Mouse (Mus musculus) forebrain, embryonic 13.5 days (tissue): ENCODE data around the gene Marc2. TPM values are rescaled to one million over a fixed set of nuclear protein-coding genes. Genes with fewer than 3 reads are reported as not detected.

ENCODE experiments used
- ATAC-seq: fragments of 200-750 bp; cut with Nextera tagmentation; 2 replicates; pipeline ENCODE4 v1.8.0; 2017
- H3K27ac ChIP-seq: fragments of 300-500 bp; sonication (generic); 2 replicates; pipeline ENCODE4 v1.5.1; 2015; ENCODE audit warnings: inconsistent platforms, mild to moderate bottlenecking, moderate library complexity
- H3K27me3 ChIP-seq: fragments of 300-500 bp; sonication (generic); 2 replicates; pipeline ENCODE4 v1.6.1; 2015; ENCODE audit warnings: mild to moderate bottlenecking, inconsistent platforms
- H3K36me3 ChIP-seq: fragments of 300-500 bp; sonication (generic); 2 replicates; pipeline ENCODE4 v1.6.1; 2015; ENCODE audit warnings: mild to moderate bottlenecking, inconsistent platforms; ENCODE audit not compliant: poor library complexity, severe bottlenecking
- H3K4me1 ChIP-seq: fragments of 300-500 bp; sonication (generic); 2 replicates; pipeline ENCODE4 v1.6.1; 2015; ENCODE audit warnings: inconsistent platforms
- H3K4me2 ChIP-seq: fragments of 300-500 bp; sonication (generic); 2 replicates; pipeline ENCODE4 v1.6.1; 2015; ENCODE audit warnings: inconsistent platforms, mild to moderate bottlenecking, moderate library complexity
- H3K4me3 ChIP-seq: fragments of 300-500 bp; sonication (generic); 2 replicates; pipeline ENCODE4 v1.5.1; 2015; ENCODE audit warnings: mild to moderate bottlenecking, inconsistent platforms
- H3K9ac ChIP-seq: fragments of 300-500 bp; sonication (generic); 2 replicates; pipeline ENCODE4 v1.6.1; 2015; ENCODE audit warnings: mild to moderate bottlenecking, inconsistent platforms
- H3K9me3 ChIP-seq: fragments of 300-500 bp; sonication (generic); replicated peaks from 2 replicates; pipeline ENCODE4 v1.6.1; 2016; ENCODE audit warnings: inconsistent platforms
- WGBS: fragments of 180-500 bp; shearing (Covaris S2); methylation state at CpG from one replicate; pipeline ENCODE4 v1.1.7; 2015; 5-methylcytosine and 5-hydroxymethylcytosine counted together
- polyA plus RNA-seq: library from polyadenylated mRNA; unstranded; fragments of >200 nt; fragmentation: Nextera tagmentation; extraction: Ambion mirVana; gene quantifications from 2 replicates; pipeline ENCODE4 v1.2.1, GENCODE M21; 2015

The Marc2 gene
- polyA plus RNA-seq, 1 experiment from 2014 or later, result 103 TPM

GRCm38 (mm10) chr1:184851741-184852618 lies 5.7 kb upstream of the Marc2 start:
- Histone ChIP-seq H3K9ac (no peak overlapping the region), H3K4me1 (peaks cover 6% of the 10 kb centered on the region; the same call in 1 of the 2 replicates), H3K27me3 (peaks cover 39% of the 10 kb centered on the region; the same call in 1 of the 2 replicates), H3K27ac (no peak overlapping the region), H3K4me3 (peak overlapping the region; percentile 14; the same call in 1 of the 2 replicates), H3K9me3 (no peaks in the 10 kb centered on the region), H3K4me2 (peak overlapping the region; percentile 54), H3K36me3 (no peaks in the 10 kb centered on the region)
- WGBS, result 20% methylated on average over 31 of the region's 31 CpGs
- ATAC-seq, result peak; percentile 95

- Histone ChIP-seq H3K9me3 (no peaks in the 10 kb centered on the region), H3K27ac (no peak overlapping the region), H3K9ac (no peak overlapping the region), H3K27me3 (peaks cover 46% of the 10 kb centered on the region; the same call in 1 of the 2 replicates), H3K4me2 (no peak overlapping the region), H3K4me1 (peaks cover 10% of the 10 kb centered on the region), H3K4me3 (no peak overlapping the region), H3K36me3 (no peaks in the 10 kb centered on the region)
- ATAC-seq, result no peak
- WGBS, result 48% methylated on average over 7 of the region's 7 CpGs
Observed at GRCm38 (mm10) chr1:184851166-184851565, 4.9 kb upstream of the Marc2 start.

DNA sequence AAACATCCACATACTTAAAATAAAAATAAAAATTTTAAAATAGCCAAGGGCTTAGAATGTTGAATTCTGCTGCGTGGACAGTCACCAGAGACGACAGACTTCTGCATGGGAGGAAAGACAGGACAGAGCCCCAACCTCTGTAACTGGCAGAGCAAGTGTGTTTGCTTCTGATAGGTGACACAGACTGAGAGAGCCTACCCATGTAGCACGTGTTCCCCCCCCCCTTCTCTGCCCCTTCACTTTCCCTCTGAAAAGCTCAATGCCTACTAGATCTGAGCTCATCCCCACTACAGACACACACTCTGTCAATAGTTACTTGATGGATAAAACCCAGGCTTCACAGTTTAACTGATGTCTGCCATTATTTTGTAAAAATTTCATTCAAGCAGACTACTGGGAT lies 722 bp upstream of the Marc2 start:
- H3K9me3 ChIP-seq, result no peaks in the 10 kb centered on the region
- no peak overlapping the region for H3K9ac ChIP-seq
- peaks cover 29% of the 10 kb centered on the region for H3K4me1 ChIP-seq
- H3K27me3 ChIP-seq, result peaks cover 44% of the 10 kb centered on the region; the same call in 1 of the 2 replicates
- no peaks in the 10 kb centered on the region for H3K36me3 ChIP-seq
- H3K27ac ChIP-seq, result no peak overlapping the region
- ATAC-seq, result no peak
- WGBS, result 56% methylated on average over 3 of the region's 3 CpGs
- no peak overlapping the region for H3K4me3 ChIP-seq
- no peak overlapping the region for H3K4me2 ChIP-seq

GRCm38 (mm10) chr1:184845111-184846071 lies 860 bp downstream of the Marc2 start:
- H3K27ac ChIP-seq, result no peak overlapping the region
- peaks cover 30% of the 10 kb centered on the region; the same call in 1 of the 2 replicates for H3K27me3 ChIP-seq
- H3K9me3 ChIP-seq, result no peaks in the 10 kb centered on the region
- peak overlapping the region; percentile 82 for H3K4me3 ChIP-seq
- under 1% methylated on average over 67 of the region's 67 CpGs for WGBS
- ATAC-seq, result peak; percentile 98
- H3K36me3 ChIP-seq, result 0 out of 2 replicates have a peak, but pooled peaks cover under 1% of the 10 kb centered on the region
- H3K4me2 ChIP-seq, result peak overlapping the region; percentile 85
- peaks cover 30% of the 10 kb centered on the region for H3K4me1 ChIP-seq
- H3K9ac ChIP-seq, result peak overlapping the region; percentile 83

GRCm38 (mm10) chr1:184844326-184845066 lies 1.8 kb downstream of the Marc2 start:
- 24% methylated on average over 15 of the region's 15 CpGs for WGBS
- Histone ChIP-seq H3K9ac (peak overlapping the region; percentile 83), H3K4me2 (peak overlapping the region; percentile 85), H3K36me3 (0 out of 2 replicates have a peak, but pooled peaks cover 6% of the 10 kb centered on the region), H3K27me3 (peaks cover 30% of the 10 kb centered on the region; the same call in 1 of the 2 replicates), H3K4me1 (peaks cover 30% of the 10 kb centered on the region), H3K9me3 (no peaks in the 10 kb centered on the region), H3K4me3 (peak overlapping the region; percentile 82), H3K27ac (no peak overlapping the region)
- no peak for ATAC-seq

DNA sequence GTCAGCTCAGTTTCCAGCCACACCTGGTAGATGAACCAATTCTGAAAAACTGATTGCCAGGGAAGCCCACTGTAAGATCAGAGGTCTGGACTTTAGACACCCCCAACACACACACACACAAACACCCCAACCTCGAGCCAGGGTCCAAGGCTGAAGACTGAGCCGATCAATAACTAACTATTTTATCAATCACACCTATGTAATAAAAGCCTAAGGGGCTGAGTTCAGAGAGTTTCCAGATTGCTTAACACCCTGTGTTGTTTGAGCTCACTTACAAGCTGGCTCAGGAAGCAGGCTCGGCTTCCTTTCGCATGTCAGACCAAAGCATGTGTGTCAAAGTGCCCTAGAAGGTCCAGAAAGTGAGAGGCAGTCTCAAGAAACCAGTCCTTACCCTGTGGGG lies 8.6 kb downstream of the Marc2 start:
- Histone ChIP-seq H3K9ac (no peak overlapping the region), H3K4me1 (peaks cover 6% of the 10 kb centered on the region; the same call in 1 of the 2 replicates), H3K9me3 (no peaks in the 10 kb centered on the region), H3K27ac (no peak overlapping the region), H3K27me3 (no peaks in the 10 kb centered on the region), H3K4me2 (no peak overlapping the region), H3K4me3 (no peak overlapping the region), H3K36me3 (peaks cover 17% of the 10 kb centered on the region)
- no peak for ATAC-seq
- 97% methylated on average over 4 of the region's 4 CpGs for WGBS

- Histone ChIP-seq H3K9me3 (no peaks in the 10 kb centered on the region), H3K9ac (no peak overlapping the region), H3K4me1 (no peaks in the 10 kb centered on the region), H3K36me3 (peaks cover 30% of the 10 kb centered on the region), H3K27ac (no peak overlapping the region), H3K4me2 (no peak overlapping the region), H3K4me3 (no peak overlapping the region), H3K27me3 (no peaks in the 10 kb centered on the region)
- WGBS, result 74% methylated on average over 5 of the region's 5 CpGs
- ATAC-seq, result no peak
Observed at GRCm38 (mm10) chr1:184836350-184836749, 9.9 kb downstream of the Marc2 start.

- Histone ChIP-seq H3K9me3 (no peaks in the 10 kb centered on the region), H3K36me3 (peaks cover 41% of the 10 kb centered on the region), H3K9ac (no peak overlapping the region), H3K4me1 (no peaks in the 10 kb centered on the region), H3K4me3 (no peak overlapping the region), H3K27ac (no peak overlapping the region), H3K4me2 (no peak overlapping the region), H3K27me3 (no peaks in the 10 kb centered on the region)
- 94% methylated on average over 7 of the region's 7 CpGs for WGBS
- ATAC-seq, result no peak
Observed at GRCm38 (mm10) chr1:184833499-184833898, 12.8 kb downstream of the Marc2 start.

DNA sequence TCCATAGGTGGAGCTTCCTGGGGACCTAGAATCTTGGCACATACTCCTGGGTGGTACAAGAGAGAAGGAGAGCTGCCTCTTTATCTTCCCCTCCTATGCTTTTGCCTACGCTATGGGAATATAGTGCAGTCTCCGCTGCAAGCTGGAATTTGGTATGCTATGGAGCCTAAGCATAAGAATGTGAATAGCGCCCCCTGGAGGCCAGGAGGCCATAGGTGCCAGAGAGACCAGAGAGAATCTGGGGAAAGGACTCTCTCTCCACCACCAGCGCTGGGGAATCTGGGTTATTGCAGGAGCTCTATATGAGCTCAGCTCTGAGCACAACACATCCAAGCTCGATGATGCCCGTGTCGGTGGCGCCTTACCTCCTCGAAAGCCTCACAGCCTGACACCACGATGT lies 14.0 kb downstream of the Marc2 start:
- Histone ChIP-seq H3K9ac (no peak overlapping the region), H3K4me2 (no peak overlapping the region), H3K36me3 (peaks cover 41% of the 10 kb centered on the region), H3K27ac (no peak overlapping the region), H3K4me3 (no peak overlapping the region), H3K27me3 (no peaks in the 10 kb centered on the region), H3K9me3 (no peaks in the 10 kb centered on the region), H3K4me1 (no peaks in the 10 kb centered on the region)
- WGBS, result 85% methylated on average over 10 of the region's 10 CpGs
- no peak for ATAC-seq

- no peaks in the 10 kb centered on the region for H3K27me3 ChIP-seq
- H3K9me3 ChIP-seq, result no peaks in the 10 kb centered on the region
- H3K9ac ChIP-seq, result no peak overlapping the region
- no peak overlapping the region for H3K4me3 ChIP-seq
- no peak for ATAC-seq
- peaks cover 4% of the 10 kb centered on the region; the same call in 1 of the 2 replicates for H3K4me1 ChIP-seq
- H3K27ac ChIP-seq, result no peak overlapping the region
- 86% methylated on average over 8 of the region's 8 CpGs for WGBS
- no peak overlapping the region for H3K4me2 ChIP-seq
- H3K36me3 ChIP-seq, result peaks cover 41% of the 10 kb centered on the region
Observed at GRCm38 (mm10) chr1:184829897-184830296, 16.4 kb downstream of the Marc2 start.

- Histone ChIP-seq H3K36me3 (peaks cover 26% of the 10 kb centered on the region), H3K9ac (no peak overlapping the region), H3K4me2 (peak overlapping the region; percentile 40), H3K4me3 (peak overlapping the region; percentile 9; the same call in 1 of the 2 replicates), H3K9me3 (no peaks in the 10 kb centered on the region), H3K27ac (no peak overlapping the region), H3K4me1 (peaks cover 14% of the 10 kb centered on the region), H3K27me3 (no peaks in the 10 kb centered on the region)
- WGBS, result 29% methylated on average over 23 of the region's 23 CpGs
- no peak for ATAC-seq
Observed at GRCm38 (mm10) chr1:184827175-184827701, 19.0 kb downstream of the Marc2 start.
